Mouse (Mus musculus) liver, postnatal 0 days (tissue): ENCODE results near the gene Plxdc1. TPM values are rescaled to one million over a fixed set of nuclear protein-coding genes. Genes with fewer than 3 reads are reported as not detected.

Experiments
- ATAC-seq: fragments of 200-750 bp; cut with Nextera tagmentation; 2 replicates; pipeline ENCODE4 v1.8.0; 2017; ENCODE audit warnings: mild to moderate bottlenecking, moderate library complexity
- DNase-seq: peaks from one replicate; pipeline ENCODE4 v3.0.0-alpha.2; 2016
- H3K27ac ChIP-seq: fragments of 300-500 bp; sonication (generic); 2 replicates; pipeline ENCODE4 v1.5.1; 2014; ENCODE audit warnings: antibody characterized with exemption, moderate library complexity, mild to moderate bottlenecking, low read depth
- H3K27me3 ChIP-seq: fragments of 300-500 bp; sonication (generic); 2 replicates; pipeline ENCODE4 v1.6.1; 2014; ENCODE audit warnings: low read length, control low read depth, mixed read lengths; ENCODE audit not compliant: insufficient read depth
- H3K36me3 ChIP-seq: fragments of 300-500 bp; sonication (generic); replicated peaks from 2 replicates; pipeline ENCODE4 v1.6.1; 2014; ENCODE audit warnings: mild to moderate bottlenecking, control low read depth, low read length, moderate library complexity, mixed read lengths; ENCODE audit not compliant: insufficient read depth
- H3K4me1 ChIP-seq: fragments of 300-500 bp; sonication (generic); 2 replicates; pipeline ENCODE4 v1.6.1; 2014; ENCODE audit warnings: antibody characterized with exemption, mild to moderate bottlenecking, control low read depth; ENCODE audit not compliant: insufficient read depth
- H3K4me2 ChIP-seq: fragments of 300-500 bp; sonication (generic); 2 replicates; pipeline ENCODE4 v1.6.1; 2014; ENCODE audit warnings: low read depth, mild to moderate bottlenecking, low read length, moderate library complexity, mixed read lengths
- H3K4me3 ChIP-seq: fragments of 300-500 bp; sonication (generic); 2 replicates; pipeline ENCODE4 v1.5.1; 2014; ENCODE audit warnings: low read depth, low read length
- H3K9ac ChIP-seq: fragments of 300-500 bp; sonication (generic); replicated peaks from 2 replicates; pipeline ENCODE4 v1.6.1; 2014; ENCODE audit warnings: mild to moderate bottlenecking, moderate library complexity
- H3K9me3 ChIP-seq: fragments of 300-500 bp; sonication (generic); 2 replicates; pipeline ENCODE4 v1.6.1; 2016; ENCODE audit warnings: mild to moderate bottlenecking, control low read depth, low read length, mixed read lengths
- CTCF ChIP-seq: sonication (generic); IDR thresholded peaks from 2 replicates; pipeline ENCODE4 v1.5.1; 2016; ENCODE audit warnings: antibody characterized with exemption, low read depth
- EP300 ChIP-seq: IDR thresholded peaks from 2 replicates; pipeline ENCODE4 v1.6.1; 2016; ENCODE audit warnings: antibody characterized with exemption, low read depth, mild to moderate bottlenecking
- WGBS: fragments of 180-500 bp; shearing (Covaris S2); extraction: QIAGEN DNeasy Blood & Tissue Kit; methylation state at CpG from one replicate; pipeline ENCODE4 v1.1.7; 2014; ENCODE audit not compliant: insufficient replicate concordance; 5-methylcytosine and 5-hydroxymethylcytosine counted together
- polyA plus RNA-seq: library from polyadenylated mRNA; unstranded; fragments of >200 nt; fragmentation: Nextera tagmentation; extraction: Ambion mirVana; gene quantifications from 2 replicates; pipeline ENCODE4 v1.2.1, GENCODE M21; 2015

Plxdc1 gene
- polyA plus RNA-seq, 1 experiment from 2014 or later, result 0.75 TPM

DNA sequence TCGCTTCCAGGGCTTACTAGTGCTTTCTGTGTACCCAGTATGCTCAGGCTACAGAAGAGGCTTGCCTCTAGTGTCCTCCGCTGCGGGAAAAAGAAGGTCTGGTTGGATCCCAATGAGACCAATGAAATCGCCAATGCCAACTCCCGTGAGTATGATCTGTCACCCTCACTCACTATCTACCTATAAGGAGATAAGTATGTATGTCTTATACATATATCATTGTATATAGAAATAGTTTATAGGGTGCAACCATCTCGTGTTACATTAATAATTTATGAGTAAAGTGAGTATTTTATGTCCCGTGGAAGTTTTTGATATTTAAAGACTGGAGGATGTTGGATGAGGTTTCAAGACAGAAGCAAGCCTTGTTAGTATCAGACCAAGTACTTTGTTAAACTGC lies 41.5 kb upstream of the Plxdc1 start:
- ATAC-seq (no peak), DNase-seq (no peak)
- Histone ChIP-seq H3K27me3 (no peaks in the 10 kb centered on the region), H3K9me3 (no peaks in the 10 kb centered on the region), H3K4me3 (peak overlapping the region; percentile 83), H3K27ac (no peak overlapping the region), H3K4me1 (peaks cover 7% of the 10 kb centered on the region), H3K36me3 (peaks cover 33% of the 10 kb centered on the region), H3K9ac (peak overlapping the region; percentile 90), H3K4me2 (peak overlapping the region; percentile 93)
- no peak for TF ChIP-seq EP300
- no peak for TF ChIP-seq CTCF
- 12% methylated on average over 7 of the region's 7 CpGs for WGBS

GRCm38 (mm10) chr11:98027297-98027688 lies 41.0 kb upstream of the Plxdc1 start:
- Histone ChIP-seq H3K4me2 (peak overlapping the region; percentile 93), H3K4me1 (peaks cover 8% of the 10 kb centered on the region), H3K36me3 (peaks cover 33% of the 10 kb centered on the region), H3K27me3 (no peaks in the 10 kb centered on the region), H3K9ac (peak overlapping the region; percentile 90), H3K9me3 (no peaks in the 10 kb centered on the region), H3K4me3 (peak overlapping the region; percentile 83), H3K27ac (peak overlapping the region; percentile 84)
- no peak for DNase-seq
- peak; percentile 7; the same call in 1 of the 2 replicates for ATAC-seq
- 0% methylated on average over 18 of the region's 18 CpGs for WGBS
- no peak for TF ChIP-seq CTCF

DNA sequence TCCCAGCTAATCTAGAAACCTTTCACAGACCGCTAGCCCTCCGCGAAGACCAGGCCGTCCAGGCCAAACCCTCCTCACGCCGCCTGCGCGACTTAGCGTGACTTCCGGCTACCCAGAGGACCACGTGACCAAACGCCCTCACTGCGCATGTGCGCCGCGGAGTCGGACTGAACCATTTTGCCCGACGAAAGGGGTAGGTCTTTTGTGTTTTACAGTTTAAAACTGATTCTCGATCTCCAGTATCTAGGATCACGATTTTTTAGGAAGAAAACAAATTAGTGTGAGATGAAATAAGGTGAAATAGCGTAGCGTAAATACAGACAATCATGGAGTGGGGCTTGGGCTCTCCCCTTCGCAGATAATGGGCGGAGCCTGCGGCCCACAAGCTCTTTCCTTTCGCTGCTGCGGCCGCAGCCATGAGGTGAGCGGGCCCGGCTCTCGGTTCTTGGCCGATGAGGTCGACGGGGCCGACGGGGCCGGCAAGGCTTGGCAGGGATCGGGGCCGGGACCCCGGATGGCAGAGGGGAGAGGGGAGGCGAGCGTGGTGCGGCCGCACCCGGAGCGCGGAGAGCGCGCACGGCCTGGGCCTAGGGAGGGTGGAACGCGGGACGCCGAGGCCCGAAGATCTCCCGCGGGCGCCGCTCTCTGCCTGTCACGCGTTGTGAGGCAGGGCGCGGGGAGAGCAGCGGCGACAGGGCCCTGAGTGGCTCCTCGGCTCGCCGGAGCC lies 40.5 kb upstream of the Plxdc1 start, which contains the start of gene Rpl19:
Gene Rpl19, plus strand, starts transcription at position 141 of the 727 bp plus-strand sequence.
- no peaks in the 10 kb centered on the region for H3K9me3 ChIP-seq
- WGBS, result under 1% methylated on average over 65 of the region's 69 CpGs

GRCm38 (mm10) chr11:98026248-98026569 lies 40.0 kb upstream of the Plxdc1 start:
- H3K27ac ChIP-seq, result peak overlapping the region; percentile 84
- H3K36me3 ChIP-seq, result peaks cover 31% of the 10 kb centered on the region
- H3K9me3 ChIP-seq, result no peaks in the 10 kb centered on the region
- H3K9ac ChIP-seq, result peak overlapping the region; percentile 90
- ATAC-seq (peak; percentile 7; the same call in 1 of the 2 replicates), DNase-seq (no peak)
- H3K4me2 ChIP-seq, result peak overlapping the region; percentile 93
- peaks cover 9% of the 10 kb centered on the region for H3K27me3 ChIP-seq
- TF ChIP-seq CTCF (no peak), EP300 (no peak)
- H3K4me3 ChIP-seq, result peak overlapping the region; percentile 83
- 7% methylated on average over 15 of the region's 15 CpGs for WGBS
- peaks cover 18% of the 10 kb centered on the region for H3K4me1 ChIP-seq

More for the DNA sequence above, 40.5 kb upstream of the Plxdc1 start, which contains the start of gene Rpl19:
- Histone ChIP-seq H3K9ac (peak within 1 kb of the TSS; percentile 90), H3K27me3 (peaks cover 4% of the 10 kb centered on the region; the same call in 1 of the 2 replicates), H3K36me3 (peaks cover 33% of the 10 kb centered on the region), H3K27ac (peak within 1 kb of the TSS; percentile 84), H3K4me3 (peak within 1 kb of the TSS; percentile 83), H3K4me1 (peaks cover 13% of the 10 kb centered on the region), H3K4me2 (peak within 1 kb of the TSS; percentile 93)
- no peak for TF ChIP-seq CTCF
- peak; percentile 75; the same call in 1 of the 2 replicates for TF ChIP-seq EP300
- DNase-seq (peak; percentile 92), ATAC-seq (peak; percentile 87)

DNA sequence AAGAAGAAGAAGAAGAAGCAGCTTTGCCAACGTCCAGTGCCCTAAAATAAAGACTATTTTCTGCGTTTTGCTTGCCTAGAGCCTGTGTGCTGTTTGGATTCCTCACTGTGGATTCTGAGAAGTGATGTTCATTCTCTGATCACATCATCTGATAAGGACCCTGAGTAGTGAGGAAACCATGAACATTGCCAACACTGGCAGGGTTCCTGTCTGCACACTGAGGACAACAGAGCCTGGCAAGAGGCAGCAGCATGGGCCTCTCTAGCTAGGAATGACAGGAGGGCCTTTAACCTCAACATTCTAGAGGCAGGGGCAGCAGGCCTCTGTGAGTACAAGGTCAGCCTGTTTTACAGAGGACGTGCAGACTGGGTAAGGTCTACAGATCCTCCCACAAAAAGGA lies 38.3 kb upstream of the Plxdc1 start:
- Histone ChIP-seq H3K4me2 (no peak overlapping the region), H3K4me3 (no peak overlapping the region), H3K36me3 (peaks cover 15% of the 10 kb centered on the region), H3K9me3 (no peaks in the 10 kb centered on the region), H3K4me1 (peaks cover 18% of the 10 kb centered on the region), H3K9ac (no peak overlapping the region), H3K27me3 (peaks cover 11% of the 10 kb centered on the region), H3K27ac (no peak overlapping the region)
- no peak for TF ChIP-seq CTCF
- TF ChIP-seq EP300, result no peak
- WGBS, result 58% methylated on average over 3 of the region's 3 CpGs
- ATAC-seq, result no peak
- DNase-seq, result no peak

DNA sequence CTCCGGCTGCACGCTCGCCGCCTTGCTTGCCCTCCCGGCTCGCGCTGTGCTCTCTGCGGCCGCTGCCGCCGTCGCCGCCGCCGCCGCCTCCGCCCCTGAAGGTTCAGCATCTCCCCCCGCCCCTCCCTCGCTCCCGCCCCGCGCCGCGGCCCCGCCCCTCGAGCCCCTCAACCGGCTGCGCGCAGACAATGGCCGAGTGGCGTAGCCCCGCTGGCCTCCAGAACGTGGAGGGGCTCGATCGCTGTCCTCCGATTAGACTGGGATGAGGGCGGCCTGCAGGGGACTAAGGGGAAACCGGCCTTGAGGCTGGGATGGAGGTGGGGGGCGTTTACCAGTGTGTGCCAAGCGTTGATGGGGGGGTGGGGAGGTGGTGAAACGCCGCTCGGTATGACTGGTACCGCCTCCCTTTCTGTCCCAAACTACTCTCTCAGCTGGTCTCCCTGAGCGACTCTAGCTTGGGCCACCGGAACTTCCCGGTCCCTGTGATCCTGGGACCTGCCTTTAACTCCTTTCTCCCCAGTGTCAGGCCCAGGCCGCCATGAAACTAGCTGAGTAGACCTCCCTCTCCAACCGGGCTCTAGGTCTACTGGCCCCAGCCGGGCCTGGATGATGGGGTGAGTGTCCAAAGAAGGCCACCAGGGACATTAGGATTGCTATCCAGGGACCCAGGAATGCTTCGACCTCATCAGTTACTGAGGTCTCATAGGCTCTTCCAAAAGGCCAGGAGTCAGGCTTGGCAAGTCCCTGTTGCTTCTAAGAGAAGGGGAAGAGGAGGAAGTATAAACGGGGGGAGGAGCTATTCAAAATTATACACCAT lies 36.5 kb upstream of the Plxdc1 start, which contains the start of gene Cacnb1:
Gene Cacnb1, minus strand, starts transcription at position 480 of the 817 bp plus-strand sequence.
- ATAC-seq, result no peak; the same call in 1 of the 2 replicates
- peak within 1 kb of the TSS; percentile 52; the same call in 1 of the 2 replicates for H3K27ac ChIP-seq
- WGBS, result 3% methylated on average over 23 of the region's 52 CpGs
- H3K27me3 ChIP-seq, result peaks cover 11% of the 10 kb centered on the region
- H3K9me3 ChIP-seq, result no peaks in the 10 kb centered on the region
- H3K9ac ChIP-seq, result peak within 1 kb of the TSS; percentile 59
- TF ChIP-seq EP300 (no peak), CTCF (no peak)
- H3K4me2 ChIP-seq, result peak within 1 kb of the TSS; percentile 97
- peak; percentile 68 for DNase-seq
- no peaks in the 10 kb centered on the region for H3K36me3 ChIP-seq
- H3K4me3 ChIP-seq, result peak within 1 kb of the TSS; percentile 58
- peaks cover 18% of the 10 kb centered on the region for H3K4me1 ChIP-seq
